Mouse (Mus musculus): ENCODE measurements around the gene Ell2.
"Not testable (repeated sequence)": the region's sequence is repeated elsewhere in the genome, so short reads cannot be mapped to it uniquely, and the experiment has no call there.

Ell2 gene

DNA sequence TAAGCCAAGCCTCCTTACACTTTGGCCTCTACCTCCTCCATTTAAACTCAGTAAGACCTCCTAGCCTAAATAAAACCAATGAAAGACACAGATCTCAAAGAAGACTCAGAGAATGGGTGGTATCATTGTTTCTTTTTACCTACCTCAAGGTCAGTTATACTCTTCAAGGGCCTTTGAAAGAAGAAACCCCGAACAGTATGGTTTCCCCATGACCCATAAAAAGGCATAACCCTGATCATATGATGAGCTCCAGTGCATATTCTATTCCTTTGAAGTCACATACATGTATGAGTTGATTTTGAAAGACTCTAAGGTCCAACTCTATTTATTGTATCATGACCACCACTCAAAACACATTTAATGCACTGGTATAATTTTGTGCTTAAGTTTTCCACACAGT lies at the start of gene Ell2:
Gene Ell2 (plus strand): TSS at position 301 of the 400 bp plus-strand sequence.
- DNase-seq (ENCODE audit: low spot score), result no peak

DNA sequence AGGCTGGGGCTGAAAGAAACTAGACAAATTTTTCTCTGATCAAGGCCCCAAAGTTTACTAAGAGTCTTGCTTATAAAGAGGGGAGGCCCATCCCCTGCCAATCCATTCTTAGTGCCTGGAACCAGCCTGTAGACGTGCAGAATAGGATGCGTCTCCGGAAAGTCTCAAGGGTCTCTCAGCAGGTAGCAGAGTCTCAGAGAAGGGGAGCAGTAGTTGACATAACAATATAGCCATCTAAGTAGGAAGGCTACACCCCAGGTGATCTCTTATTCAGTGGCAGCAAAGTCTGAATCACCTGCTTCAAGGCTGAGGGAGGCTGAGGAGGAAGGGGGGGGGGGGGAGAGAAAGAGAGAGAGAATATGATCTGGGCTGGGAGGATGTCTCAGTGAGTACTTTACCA lies 21.1 kb upstream of the Ell2 start:
- DNase-seq (ENCODE audit: low spot score), result no peak

DNA sequence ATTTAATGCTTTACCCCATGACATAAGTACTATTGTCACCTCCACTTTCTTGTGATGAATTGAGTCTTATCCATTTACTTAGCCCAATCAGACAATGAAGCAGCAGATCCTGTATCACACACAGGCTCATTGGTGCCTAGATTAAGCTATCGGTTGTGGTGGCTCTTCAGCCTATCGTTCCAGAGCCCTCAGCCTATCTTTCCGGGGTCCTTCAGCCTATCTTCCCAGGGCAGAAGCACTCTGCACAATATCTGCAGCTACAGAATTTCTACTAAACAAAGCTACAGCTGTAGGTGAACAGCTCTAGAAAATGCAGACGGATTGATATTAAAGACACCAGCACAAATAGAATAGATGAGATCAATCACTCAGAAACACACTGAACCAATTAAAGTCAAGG lies 19.6 kb upstream of the Ell2 start:
- DNase-seq (ENCODE audit: low spot score), result no peak

DNA sequence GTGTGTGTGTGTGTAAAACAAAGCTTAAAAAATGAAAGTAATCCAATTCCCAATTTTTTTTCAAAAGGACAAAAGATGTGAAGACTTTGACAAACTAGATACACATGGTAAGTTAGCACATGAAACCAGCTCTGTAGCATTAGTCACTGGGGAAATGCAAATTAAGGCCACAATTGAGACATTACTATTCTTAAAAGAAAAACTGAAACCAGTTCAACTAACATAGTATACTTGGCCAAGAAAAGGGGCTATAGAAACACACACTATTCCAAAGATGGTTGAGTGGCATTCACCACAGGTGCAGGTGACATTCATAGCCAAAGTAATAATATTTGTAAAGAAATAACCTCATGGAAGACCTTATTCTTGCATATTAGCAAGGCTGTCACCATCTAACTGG lies 14.9 kb upstream of the Ell2 start:
- DNase-seq (ENCODE audit: low spot score), result no peak

DNA sequence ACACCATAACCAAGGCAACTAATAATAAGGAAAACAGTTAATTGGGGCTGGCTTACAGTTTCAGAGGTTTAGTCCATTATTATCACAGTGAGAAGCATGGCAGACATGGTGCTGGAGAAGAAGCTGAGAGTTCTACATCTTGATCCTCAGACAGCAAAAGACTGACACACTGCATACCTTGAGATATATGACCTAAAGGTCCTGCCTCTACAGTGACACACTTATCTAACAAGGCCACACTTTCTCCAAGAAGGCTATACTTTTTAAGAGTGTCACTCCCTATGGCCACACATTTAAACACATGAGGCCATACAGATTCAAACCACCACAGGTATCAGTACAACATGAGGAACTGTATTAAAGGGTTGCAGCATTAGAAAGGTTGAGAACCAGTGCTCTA lies 13.5 kb upstream of the Ell2 start:
- no peak for DNase-seq (ENCODE audit: low spot score)

DNA sequence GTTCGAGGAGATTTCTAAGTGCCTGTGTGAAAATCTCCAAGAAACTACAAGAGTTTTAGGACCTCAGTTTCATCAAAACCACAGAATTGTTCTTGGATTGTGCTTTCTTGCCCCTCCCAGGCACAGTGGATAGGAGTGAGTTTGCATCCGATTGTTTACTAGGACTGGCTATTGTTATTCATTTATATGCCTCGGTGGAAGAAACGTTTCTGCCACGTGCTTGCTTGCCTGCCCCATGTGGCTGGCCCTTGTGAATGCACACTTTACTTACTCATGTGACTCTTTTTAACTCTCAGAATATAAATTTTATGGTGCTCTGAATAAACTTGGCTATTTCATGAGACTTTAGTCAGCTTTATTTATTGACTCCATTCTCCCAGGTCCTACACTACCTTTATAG lies 3.7 kb upstream of the Ell2 start:
- no peak for DNase-seq (ENCODE audit: low spot score)

DNA sequence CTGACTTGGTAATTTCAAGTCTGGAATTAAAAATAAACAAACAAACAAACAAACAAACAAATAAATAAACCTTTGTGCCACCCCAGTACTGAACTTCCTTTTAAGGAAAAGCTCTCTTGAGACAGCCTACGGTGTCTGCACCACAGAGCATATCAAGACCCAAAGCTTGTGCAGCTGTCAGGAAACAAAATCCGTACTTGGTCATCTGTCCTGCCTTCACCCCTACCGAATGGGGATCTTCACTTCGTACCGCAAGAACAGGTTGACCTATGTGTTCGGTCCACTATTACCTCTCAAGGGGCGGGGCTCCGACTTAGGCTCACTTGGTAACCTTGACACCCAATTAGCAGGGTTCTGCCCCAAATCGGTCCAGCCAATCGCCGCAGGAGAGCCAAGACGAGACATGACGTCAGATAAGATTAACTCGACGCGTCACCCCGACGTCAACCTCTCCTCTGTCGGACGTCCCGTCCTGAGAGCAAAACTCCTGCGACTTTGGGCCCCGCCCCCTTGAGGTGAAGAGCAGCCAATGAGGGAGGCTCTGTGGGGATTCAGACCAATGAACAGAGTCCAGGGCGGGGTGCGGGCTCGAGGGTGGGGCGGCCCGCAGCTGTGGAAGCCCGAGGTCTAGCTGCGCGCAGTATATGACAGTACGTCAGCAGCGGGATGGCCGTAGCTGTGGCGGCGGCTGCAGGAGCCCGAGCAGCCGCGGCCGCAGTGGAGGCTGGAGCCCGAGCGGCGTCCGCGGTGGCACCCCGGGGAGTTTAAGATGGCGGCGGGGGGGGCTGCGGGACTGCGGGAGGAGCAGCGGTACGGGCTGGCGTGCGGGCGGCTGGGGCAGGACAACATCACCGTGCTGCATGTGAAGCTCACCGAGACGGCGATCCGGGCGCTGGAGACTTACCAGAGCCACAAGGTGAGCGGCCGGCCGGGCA lies 592 bp downstream of the Ell2 start:
- DNase-seq (ENCODE audit: low spot score), result peak; percentile 93

DNA sequence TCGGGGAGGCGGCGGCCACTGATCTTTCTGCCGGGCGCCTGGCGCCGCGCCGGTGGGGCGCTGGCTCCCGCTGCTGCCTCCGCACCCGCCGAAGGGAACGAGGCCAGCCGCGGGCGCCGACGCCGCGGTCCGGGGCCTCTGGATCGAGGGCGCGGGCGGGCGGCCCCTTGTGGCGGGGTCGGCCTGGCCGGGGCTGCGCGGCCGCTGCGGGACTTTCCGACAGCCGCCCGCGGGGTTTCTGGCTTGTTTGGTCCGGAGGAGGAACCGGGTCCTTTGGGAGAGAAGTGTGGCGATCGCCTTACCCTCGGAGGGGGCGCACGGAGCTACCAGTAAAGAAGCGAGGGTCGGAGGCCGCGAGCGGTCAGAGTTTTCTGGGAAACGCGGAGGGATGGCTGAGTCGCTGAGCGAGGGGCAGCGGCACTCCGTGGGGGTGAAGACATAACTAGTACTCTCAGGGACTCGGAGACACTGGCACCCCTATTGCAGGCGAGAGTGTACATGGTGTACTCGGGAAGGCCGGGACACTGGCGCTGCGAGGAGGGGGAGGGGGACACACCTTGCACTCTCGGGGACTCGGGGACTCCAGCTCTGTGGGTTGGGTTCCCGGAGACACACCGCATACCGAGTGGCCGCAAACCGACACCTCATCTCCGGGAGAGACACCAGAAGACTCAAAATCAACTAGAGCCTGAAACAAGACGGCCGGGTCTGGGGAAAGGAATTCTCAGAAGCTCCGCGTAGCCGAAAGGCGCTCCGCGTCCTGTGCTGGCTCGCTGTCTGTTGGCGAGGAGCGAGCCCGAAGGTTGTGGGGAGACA lies 1.5 kb downstream of the Ell2 start:
- peak; percentile 2 for DNase-seq (ENCODE audit: low spot score)

DNA sequence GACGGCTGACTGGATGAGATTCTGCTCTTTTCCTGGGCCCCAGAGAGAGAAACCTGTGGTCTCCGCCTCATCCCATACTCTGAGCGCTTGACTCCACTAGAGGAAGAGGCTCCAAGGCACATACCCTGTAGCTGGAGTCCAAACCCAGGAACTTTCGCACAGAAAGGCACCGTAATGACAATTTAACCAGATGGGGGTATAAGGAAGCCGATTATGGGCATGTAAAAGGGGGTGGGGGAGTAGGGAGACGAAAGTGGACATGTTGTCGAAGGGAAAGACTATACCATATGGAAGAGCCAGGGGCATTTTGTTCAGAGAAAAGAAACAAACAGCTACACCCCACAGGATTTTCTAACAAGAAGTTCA lies 2.1 kb downstream of the Ell2 start:
- DNase-seq (ENCODE audit: low spot score), result no peak

DNA sequence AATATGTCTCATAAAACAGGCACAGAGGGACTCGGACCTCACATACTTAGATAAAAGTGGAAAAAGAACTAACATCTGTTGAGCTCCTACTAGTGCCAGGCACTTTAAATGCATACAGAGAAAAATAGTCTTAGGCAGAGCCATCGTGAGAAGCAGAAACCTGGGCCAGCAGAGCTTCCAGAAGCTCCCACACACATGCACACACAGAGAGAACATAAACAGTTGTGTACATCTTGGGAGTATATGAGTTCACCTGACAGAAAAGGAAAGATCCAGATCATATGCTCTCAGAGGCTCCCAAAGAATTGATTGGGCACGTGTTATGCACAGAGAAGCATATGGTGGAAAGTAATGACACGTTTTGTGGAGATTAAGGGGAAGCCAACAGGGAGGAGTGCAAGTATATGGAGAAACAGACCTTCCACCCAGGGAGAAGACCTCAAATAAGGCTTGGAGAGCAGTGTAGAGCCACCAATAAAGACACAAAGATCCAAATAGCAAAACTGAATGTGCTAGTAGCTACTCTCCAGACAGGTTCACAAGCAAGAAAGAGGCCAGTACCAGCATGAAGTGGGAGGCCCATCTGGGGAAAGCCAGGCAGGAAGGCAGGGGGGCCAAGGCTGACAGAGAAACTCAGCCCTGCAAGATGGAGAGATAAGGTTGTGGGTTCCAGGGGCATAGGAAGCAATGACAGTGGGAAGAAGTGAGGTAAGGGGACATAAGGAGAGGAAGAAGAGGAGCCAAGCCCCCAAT lies 2.6 kb downstream of the Ell2 start:
- peak; percentile 5 for DNase-seq (ENCODE audit: low spot score)

DNA sequence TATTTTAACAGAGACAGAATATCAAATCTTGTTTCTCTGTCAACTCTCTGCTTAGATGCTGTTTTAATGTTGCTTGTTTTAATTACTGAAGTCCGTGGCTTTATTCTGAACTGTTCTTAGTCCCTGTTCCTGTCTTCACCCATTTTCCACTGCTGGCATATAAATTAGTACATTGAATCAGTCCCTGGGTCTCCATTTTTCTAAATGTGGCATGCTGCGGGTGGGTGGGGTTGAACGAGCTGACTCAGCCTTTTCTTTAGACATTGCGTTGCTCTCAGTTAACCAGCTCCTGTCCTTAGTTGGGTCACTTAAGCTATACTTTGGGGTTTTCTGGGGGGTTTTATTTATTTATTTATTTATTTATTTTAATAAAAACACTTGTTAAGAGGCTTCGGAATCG lies 3.6 kb downstream of the Ell2 start:
- DNase-seq (ENCODE audit: low spot score), result no peak

DNA sequence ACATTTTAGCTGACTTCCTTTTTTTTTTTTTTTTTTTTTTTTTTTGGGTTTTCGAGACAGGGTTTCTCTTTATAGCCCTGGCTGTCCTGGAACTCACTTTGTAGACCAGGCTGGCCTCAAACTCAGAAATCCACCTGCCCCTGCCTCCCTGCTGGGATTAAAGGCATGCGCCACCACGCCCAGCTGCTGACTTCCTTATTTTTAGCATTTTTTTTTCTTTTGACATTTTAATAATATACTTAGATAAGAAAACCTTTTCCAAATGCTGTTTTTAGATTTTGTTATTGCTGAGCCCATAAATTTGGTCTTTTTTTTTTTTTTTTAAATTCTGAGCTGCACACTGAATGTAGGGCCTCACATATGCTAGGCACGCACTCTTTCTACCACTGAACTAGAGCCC lies 5.0 kb downstream of the Ell2 start:
- DNase-seq (ENCODE audit: low spot score), result not testable (repeated sequence)

DNA sequence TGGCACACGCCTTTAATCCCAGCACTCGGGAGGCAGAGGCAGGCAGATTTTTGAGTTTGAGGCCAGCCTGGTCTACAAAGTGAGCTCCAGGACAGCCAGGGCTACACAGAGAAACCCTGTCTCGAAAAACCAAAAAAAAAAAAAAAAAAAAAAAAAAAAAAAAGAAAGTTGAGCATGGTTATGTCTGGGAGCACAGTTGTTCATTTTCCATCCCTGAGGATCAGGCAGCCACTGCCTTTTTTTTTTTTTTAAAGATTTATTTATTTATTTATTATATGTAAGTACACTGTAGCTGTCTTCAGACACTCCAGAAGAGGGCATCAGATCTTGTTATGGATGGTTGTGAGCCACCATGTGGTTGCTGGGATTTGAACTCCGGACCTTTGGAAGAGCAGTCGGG lies 6.0 kb downstream of the Ell2 start:
- DNase-seq (ENCODE audit: low spot score), result not testable (repeated sequence)

DNA sequence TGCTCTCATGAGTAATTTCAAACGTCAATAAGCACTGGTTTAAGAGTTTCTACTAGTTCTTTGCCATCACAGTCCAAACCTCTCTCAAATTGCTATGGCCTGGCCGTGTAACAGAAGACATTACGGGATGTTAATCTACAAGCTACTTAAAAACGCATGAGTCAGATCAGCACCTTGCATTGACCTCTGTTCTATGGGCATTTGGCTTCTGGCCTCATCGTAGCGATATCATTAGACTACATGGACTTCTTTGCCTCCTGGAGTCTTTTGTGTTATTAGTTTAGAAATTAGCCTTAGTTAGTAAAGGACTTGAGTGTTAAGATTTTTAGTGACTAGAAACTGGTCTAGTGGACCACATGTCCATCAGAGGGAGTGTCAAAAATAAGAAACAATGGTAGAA lies 7.8 kb downstream of the Ell2 start:
- no peak for DNase-seq (ENCODE audit: low spot score)

DNA sequence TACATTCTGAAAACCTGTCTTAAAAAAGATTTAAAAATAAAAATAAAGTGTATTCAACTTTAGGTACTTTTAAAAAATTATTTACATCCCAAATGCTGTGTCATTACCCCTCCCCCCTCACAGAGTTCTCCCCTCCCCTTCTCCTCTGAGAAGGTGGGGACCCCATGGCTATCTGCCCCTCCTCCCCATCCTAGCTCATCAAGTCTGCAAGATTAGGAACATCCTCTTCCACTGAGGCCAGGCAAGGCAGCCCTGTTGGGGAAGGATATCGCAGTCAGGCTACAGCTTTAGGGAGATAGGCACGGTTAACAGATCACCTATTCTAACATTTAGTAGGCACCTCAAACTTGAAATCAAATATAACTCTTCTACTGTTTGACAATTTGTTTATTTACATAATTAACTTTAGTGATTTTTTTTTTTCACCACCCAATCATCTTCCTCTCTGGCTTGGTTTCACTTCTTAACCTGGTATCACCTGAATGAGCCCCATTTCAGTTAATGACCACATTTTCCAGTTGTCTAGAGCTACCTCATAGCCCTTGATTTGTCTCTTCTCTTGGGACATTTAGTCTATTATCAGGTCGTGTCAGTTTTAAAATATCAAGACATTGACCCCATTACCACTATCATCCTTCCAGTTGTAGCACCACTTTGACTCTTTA lies 11.2 kb downstream of the Ell2 start:
- DNase-seq (ENCODE audit: low spot score), result no peak

DNA sequence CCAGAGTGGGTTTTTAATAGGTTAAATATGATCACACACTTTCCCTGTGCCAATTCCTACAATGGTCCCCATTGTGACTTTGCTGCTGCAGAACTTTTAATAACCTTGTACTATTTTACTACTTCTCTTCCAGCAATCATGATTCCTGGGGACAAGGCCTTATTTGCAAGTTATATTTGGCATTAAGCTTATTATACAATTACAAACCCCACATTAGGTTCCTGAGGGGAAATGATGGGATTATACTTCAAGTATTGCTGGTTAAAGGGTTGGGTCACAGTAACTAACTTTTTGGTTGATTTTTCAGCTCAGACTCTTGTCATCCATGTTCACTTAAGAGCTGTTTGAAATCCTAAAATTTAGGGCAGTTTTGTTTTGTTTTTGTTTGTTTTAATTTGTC lies 11.8 kb downstream of the Ell2 start:
- DNase-seq (ENCODE audit: low spot score), result no peak

DNA sequence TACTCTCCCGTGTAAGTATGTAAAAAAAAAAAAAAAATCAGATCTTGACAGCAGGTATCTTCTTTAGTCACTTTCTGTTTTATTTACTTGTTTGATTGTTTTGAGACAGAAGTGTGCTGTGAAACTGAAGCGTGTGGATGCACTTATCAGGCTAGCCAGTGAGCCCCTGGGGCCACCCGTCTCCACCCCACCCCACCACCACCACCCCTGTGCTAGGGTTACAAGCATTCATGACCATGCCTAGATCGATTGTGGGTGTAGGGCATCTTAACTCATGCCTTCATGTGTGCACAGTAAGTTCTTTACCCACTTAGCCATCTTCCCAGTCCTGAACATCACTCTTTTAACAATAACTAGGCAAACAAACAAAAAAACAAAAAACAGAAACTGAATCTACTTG lies 13.1 kb downstream of the Ell2 start:
- no peak for DNase-seq (ENCODE audit: low spot score)

DNA sequence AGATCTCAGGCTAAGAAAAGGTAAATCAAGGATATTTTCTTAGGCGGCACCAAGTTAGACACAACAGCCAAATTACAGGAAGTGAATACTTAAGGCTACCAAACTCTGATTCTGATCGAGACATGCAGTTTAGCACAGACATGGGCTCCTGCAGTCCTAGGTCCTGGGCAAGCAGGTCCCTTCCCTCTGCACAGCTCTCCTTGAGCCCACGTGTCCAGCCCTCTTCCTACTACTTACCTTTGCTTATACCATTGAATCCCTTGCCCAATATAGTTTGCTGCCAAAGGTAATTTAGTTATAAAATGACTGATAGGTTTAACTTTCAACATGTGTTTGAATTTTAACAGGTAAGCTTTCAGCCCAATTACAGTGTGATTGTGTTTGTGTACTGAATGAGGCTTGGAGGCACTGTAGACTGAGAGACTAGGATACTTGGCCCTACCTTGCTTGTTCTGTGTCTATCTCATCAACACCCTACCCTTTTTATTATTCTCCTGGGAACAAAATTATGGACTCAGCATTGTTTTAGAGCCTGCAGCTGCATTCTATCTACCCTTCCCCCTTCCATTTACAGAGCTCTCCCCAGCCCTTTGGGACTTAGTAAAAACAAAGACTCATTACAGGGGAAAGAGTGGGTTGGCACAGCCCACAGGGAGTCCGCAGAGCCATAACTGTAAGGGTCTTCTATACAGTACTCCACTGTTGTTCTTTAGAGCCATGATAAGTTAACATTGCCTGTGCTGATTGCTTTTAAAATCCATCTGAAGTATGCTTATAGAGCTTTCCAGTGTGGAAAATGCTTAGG lies 20.2 kb downstream of the Ell2 start:
- no peak for DNase-seq (ENCODE audit: low spot score)

DNA sequence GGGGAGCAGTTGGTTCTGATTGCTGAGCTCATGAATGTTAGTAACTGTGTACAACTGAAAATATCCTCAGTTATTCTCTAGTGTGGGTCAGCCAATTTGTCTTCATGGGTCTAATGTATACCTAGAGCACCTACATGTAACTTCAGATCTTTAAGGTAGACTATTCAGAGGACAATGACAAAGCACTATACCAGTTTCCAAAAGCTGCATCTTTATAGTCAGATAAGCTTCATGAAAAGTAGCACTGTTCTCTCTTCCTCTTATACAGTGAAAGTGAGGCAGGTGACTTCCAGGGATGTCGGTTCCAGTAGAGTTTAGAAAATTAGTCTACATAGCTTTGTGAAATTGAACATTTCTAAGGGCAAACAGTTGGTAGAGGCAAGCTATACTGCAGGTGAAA lies 21.4 kb downstream of the Ell2 start:
- no peak for DNase-seq (ENCODE audit: low spot score)

DNA sequence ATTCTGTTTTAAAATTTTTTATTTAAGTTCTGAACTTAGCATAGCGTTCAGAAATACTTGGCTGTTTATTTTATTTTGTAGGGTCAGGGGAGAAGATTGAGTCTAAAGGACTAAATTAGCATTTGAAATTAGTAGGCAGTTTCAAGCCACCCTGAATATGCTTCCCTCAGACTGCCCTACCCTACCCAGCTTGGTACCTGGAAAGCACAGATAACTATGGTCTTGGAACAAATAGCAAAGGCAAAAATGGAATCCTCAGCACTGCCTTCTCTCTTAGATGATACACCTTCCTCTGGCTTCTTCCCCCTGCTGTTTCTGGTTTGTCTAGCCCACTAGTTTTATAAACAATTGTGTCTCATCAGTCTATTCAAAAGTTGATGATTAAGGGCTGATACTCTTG lies 23.3 kb downstream of the Ell2 start:
- no peak for DNase-seq (ENCODE audit: low spot score)

DNA sequence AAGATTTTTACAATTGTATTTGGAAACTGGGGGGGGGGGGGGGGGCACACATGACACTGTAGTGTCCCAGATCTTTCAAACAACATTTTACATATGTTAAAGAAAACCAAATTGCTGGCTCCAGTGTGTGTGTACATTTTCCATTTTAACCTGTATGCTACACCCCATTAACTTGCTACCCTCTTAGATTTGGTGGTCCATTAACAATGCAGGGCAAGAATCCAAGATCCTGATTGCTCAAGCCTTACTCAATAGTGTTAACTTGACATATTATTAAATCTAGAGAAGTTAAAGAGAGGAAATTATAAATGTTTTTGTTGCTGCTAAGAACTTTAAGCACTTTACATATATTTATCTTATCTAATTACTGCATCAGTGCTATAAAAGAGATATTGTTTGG lies 24.2 kb downstream of the Ell2 start:
- DNase-seq (ENCODE audit: low spot score), result no peak

All from T-cell, adult 2 months (primary cell).